Mouse (Mus musculus): Measurements from ENCODE around the gene Kcnma1. TPM values are rescaled to one million over a fixed set of nuclear protein-coding genes. Genes with fewer than 3 reads are reported as not detected.

Gene Kcnma1
- polyA plus RNA-seq, 1 experiment: 75.1 TPM

- 83% methylated on average over 3 of the region's 3 CpGs for WGBS
- Histone ChIP-seq H3K4me3 (ENCODE audit: insufficient read depth, low read depth, low read length) (no peak overlapping the region), H3K4me1 (ENCODE audit: control insufficient read depth, insufficient read depth, low read length) (no peaks in the 10 kb centered on the region), H3K27ac (ENCODE audit: insufficient read depth, low read depth, low read length) (no peak overlapping the region)
- TF ChIP-seq POLR2A (IDR thresholded peaks at IDR 0.05; ENCODE audit: insufficient read depth, low read depth, low read length) (no peak), CTCF (IDR thresholded peaks at IDR 0.05; ENCODE audit: insufficient read depth, low read depth, low read length) (no peak)
These were observed 642.3 kb downstream of the Kcnma1 start for GRCm38 (mm10) chr14:23372021-23372420.

- 52% methylated on average over 11 of the region's 11 CpGs for WGBS
- no peak for TF ChIP-seq POLR2A (IDR thresholded peaks at IDR 0.05; ENCODE audit: insufficient read depth, low read depth, low read length)
- no peak for TF ChIP-seq CTCF (IDR thresholded peaks at IDR 0.05; ENCODE audit: insufficient read depth, low read depth, low read length)
- Histone ChIP-seq H3K4me1 (ENCODE audit: control insufficient read depth, insufficient read depth, low read length) (no peaks in the 10 kb centered on the region), H3K4me3 (ENCODE audit: insufficient read depth, low read depth, low read length) (no peak overlapping the region), H3K27ac (ENCODE audit: insufficient read depth, low read depth, low read length) (no peak overlapping the region)
These were observed 653.7 kb downstream of the Kcnma1 start for GRCm38 (mm10) chr14:23360491-23360995.

- Histone ChIP-seq H3K4me3 (ENCODE audit: insufficient read depth, low read depth, low read length) (no peak overlapping the region), H3K27ac (ENCODE audit: insufficient read depth, low read depth, low read length) (no peak overlapping the region), H3K4me1 (ENCODE audit: control insufficient read depth, insufficient read depth, low read length) (no peaks in the 10 kb centered on the region)
- 96% methylated on average over 6 of the region's 6 CpGs for WGBS
- TF ChIP-seq POLR2A (IDR thresholded peaks at IDR 0.05; ENCODE audit: insufficient read depth, low read depth, low read length): no peak
- TF ChIP-seq CTCF (IDR thresholded peaks at IDR 0.05; ENCODE audit: insufficient read depth, low read depth, low read length): no peak
These were observed 655.5 kb downstream of the Kcnma1 start for GRCm38 (mm10) chr14:23358776-23359175.

- no peak for TF ChIP-seq CTCF (IDR thresholded peaks at IDR 0.05; ENCODE audit: insufficient read depth, low read depth, low read length)
- no peak for TF ChIP-seq POLR2A (IDR thresholded peaks at IDR 0.05; ENCODE audit: insufficient read depth, low read depth, low read length)
- Histone ChIP-seq H3K4me1 (ENCODE audit: control insufficient read depth, insufficient read depth, low read length) (no peaks in the 10 kb centered on the region), H3K27ac (ENCODE audit: insufficient read depth, low read depth, low read length) (no peak overlapping the region), H3K4me3 (ENCODE audit: insufficient read depth, low read depth, low read length) (no peak overlapping the region)
- 83% methylated on average over 8 of the region's 8 CpGs for WGBS
These were observed 656.6 kb downstream of the Kcnma1 start for GRCm38 (mm10) chr14:23357529-23358278.

GRCm38 (mm10) chr14:23326786-23327185 is 687.5 kb downstream of the Kcnma1 start:
- TF ChIP-seq CTCF (IDR thresholded peaks at IDR 0.05; ENCODE audit: insufficient read depth, low read depth, low read length) (no peak), POLR2A (IDR thresholded peaks at IDR 0.05; ENCODE audit: insufficient read depth, low read depth, low read length) (no peak)
- Histone ChIP-seq H3K4me3 (ENCODE audit: insufficient read depth, low read depth, low read length) (no peak overlapping the region), H3K4me1 (ENCODE audit: control insufficient read depth, insufficient read depth, low read length) (peaks cover 2% of the 10 kb centered on the region; the same call in 1 of the 2 replicates), H3K27ac (ENCODE audit: insufficient read depth, low read depth, low read length) (no peak overlapping the region)
- WGBS: 67% methylated on average over 3 of the region's 3 CpGs

- no peaks in the 10 kb centered on the region for H3K4me1 ChIP-seq (ENCODE audit: control insufficient read depth, insufficient read depth, low read length)
- no peak overlapping the region for H3K4me3 ChIP-seq (ENCODE audit: insufficient read depth, low read depth, low read length)
- H3K27ac ChIP-seq (ENCODE audit: insufficient read depth, low read depth, low read length): no peak overlapping the region
- 88% methylated on average over 5 of the region's 5 CpGs for WGBS
- no peak for TF ChIP-seq CTCF (IDR thresholded peaks at IDR 0.05; ENCODE audit: insufficient read depth, low read depth, low read length)
- no peak for TF ChIP-seq POLR2A (IDR thresholded peaks at IDR 0.05; ENCODE audit: insufficient read depth, low read depth, low read length)
These were observed 709.0 kb downstream of the Kcnma1 start for GRCm38 (mm10) chr14:23305288-23305687.

GRCm38 (mm10) chr14:23300443-23300842 is 713.8 kb downstream of the Kcnma1 start:
- WGBS: 88% methylated on average over 2 of the region's 2 CpGs
- no peak overlapping the region for H3K4me3 ChIP-seq (ENCODE audit: insufficient read depth, low read depth, low read length)
- no peaks in the 10 kb centered on the region for H3K4me1 ChIP-seq (ENCODE audit: control insufficient read depth, insufficient read depth, low read length)
- no peak overlapping the region for H3K27ac ChIP-seq (ENCODE audit: insufficient read depth, low read depth, low read length)
- no peak for TF ChIP-seq CTCF (IDR thresholded peaks at IDR 0.05; ENCODE audit: insufficient read depth, low read depth, low read length)
- TF ChIP-seq POLR2A (IDR thresholded peaks at IDR 0.05; ENCODE audit: insufficient read depth, low read depth, low read length): no peak

- 71% methylated on average over 2 of the region's 2 CpGs for WGBS
- TF ChIP-seq CTCF (IDR thresholded peaks at IDR 0.05; ENCODE audit: insufficient read depth, low read depth, low read length) (no peak), POLR2A (IDR thresholded peaks at IDR 0.05; ENCODE audit: insufficient read depth, low read depth, low read length) (no peak)
- Histone ChIP-seq H3K4me1 (ENCODE audit: control insufficient read depth, insufficient read depth, low read length) (no peaks in the 10 kb centered on the region), H3K4me3 (ENCODE audit: insufficient read depth, low read depth, low read length) (no peak overlapping the region), H3K27ac (ENCODE audit: insufficient read depth, low read depth, low read length) (no peak overlapping the region)
These were observed 723.7 kb downstream of the Kcnma1 start for GRCm38 (mm10) chr14:23290634-23291033.

- H3K27ac ChIP-seq (ENCODE audit: insufficient read depth, low read depth, low read length): no peak overlapping the region
- WGBS: 60% methylated on average over 4 of the region's 4 CpGs
- H3K4me3 ChIP-seq (ENCODE audit: insufficient read depth, low read depth, low read length): no peak overlapping the region
- no peak for TF ChIP-seq POLR2A (IDR thresholded peaks at IDR 0.05; ENCODE audit: insufficient read depth, low read depth, low read length)
- no peak for TF ChIP-seq CTCF (IDR thresholded peaks at IDR 0.05; ENCODE audit: insufficient read depth, low read depth, low read length)
- no peaks in the 10 kb centered on the region for H3K4me1 ChIP-seq (ENCODE audit: control insufficient read depth, insufficient read depth, low read length)
These were observed 747.6 kb downstream of the Kcnma1 start for GRCm38 (mm10) chr14:23266554-23267309.

All from olfactory bulb, adult 2 months (tissue).